Mouse (Mus musculus): Measurements from ENCODE around the gene Eif4g3. TPM values are rescaled to one million over a fixed set of nuclear protein-coding genes. Genes with fewer than 3 reads are reported as not detected.

The Eif4g3 gene
- total and polyA plus RNA-seq, 3 experiments, result 29.1 to 43.7 (median 39.7) TPM

DNA sequence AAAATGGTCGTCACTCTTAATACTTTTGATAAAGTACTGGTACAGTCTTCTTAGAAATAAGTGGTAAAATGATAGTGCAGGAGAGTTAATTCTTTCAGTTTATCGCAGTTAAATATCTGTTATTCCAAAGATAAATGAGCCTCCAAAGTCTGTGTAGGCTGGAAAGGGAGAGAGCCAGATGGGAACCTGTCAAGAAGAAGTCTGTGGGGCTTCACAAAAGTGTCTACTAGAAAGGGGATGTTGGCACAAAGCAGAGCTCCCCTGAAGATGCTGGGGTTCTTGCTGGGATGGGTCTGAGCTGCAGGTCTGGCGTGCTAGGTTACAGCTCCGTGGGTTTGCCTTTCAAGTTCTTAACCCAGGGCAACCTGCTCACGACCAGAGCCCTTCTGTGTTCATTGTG, 199.7 kb downstream of the Eif4g3 start:
- Histone ChIP-seq H3K79me2 (replicated peaks; ENCODE audit: control insufficient read depth, insufficient read depth, low read length) (no peaks in the 10 kb centered on the region), H3K4me1 (ENCODE audit: control insufficient read depth, insufficient read depth, low read length) (no peaks in the 10 kb centered on the region), H3K36me3 (ENCODE audit: control insufficient read depth, insufficient read depth, low read length) (no peaks in the 10 kb centered on the region), H3K27ac (no peak overlapping the region), H3K4me3 (no peak overlapping the region), H3K27me3 (ENCODE audit: control insufficient read depth, insufficient read depth, low read length) (no peaks in the 10 kb centered on the region), H3K9ac (ENCODE audit: low read depth, low read length) (no peak overlapping the region)
- TF ChIP-seq EP300 (IDR thresholded peaks at IDR 0.05; ENCODE audit: insufficient read depth, low read depth, low read length), result no peak
- DNase-seq, result no peak
- intact Hi-C loops (cut with DNase I), result no loop called here
- 89% methylated on average over 5 of the region's 5 CpGs for WGBS

DNA sequence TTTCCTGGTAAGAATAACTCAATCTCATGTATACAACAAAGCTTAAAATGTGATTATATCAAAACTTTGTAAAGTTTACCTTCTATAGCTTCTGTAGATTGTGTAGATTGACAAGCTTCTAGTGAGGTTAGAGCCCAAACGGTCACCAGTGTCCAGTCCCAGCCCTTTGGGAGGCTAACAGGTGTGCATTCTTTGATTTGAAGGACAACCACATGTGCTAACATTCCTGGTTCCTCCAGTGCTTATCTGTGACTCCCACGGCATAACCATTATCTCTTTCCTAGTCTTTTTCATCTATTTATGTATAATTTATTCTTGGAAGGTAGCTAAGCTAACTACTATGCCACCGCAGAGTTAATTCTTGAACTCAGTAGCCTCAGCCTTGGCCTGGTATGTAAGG, 207.9 kb downstream of the Eif4g3 start:
- Histone ChIP-seq H3K27me3 (ENCODE audit: control insufficient read depth, insufficient read depth, low read length) (no peaks in the 10 kb centered on the region), H3K36me3 (ENCODE audit: control insufficient read depth, insufficient read depth, low read length) (no peaks in the 10 kb centered on the region), H3K27ac (no peak overlapping the region), H3K4me1 (ENCODE audit: control insufficient read depth, insufficient read depth, low read length) (no peaks in the 10 kb centered on the region), H3K9ac (ENCODE audit: low read depth, low read length) (no peak overlapping the region), H3K79me2 (replicated peaks; ENCODE audit: control insufficient read depth, insufficient read depth, low read length) (no peaks in the 10 kb centered on the region), H3K4me3 (no peak overlapping the region)
- TF ChIP-seq CTCF (IDR thresholded peaks at IDR 0.05) (no peak), POLR2A (IDR thresholded peaks at IDR 0.05; ENCODE audit: insufficient read depth, low read depth, low read length) (no peak), EP300 (IDR thresholded peaks at IDR 0.05; ENCODE audit: insufficient read depth, low read depth, low read length) (no peak)
- DNase-seq, result no peak
- intact Hi-C loops (cut with DNase I), result no loop called here
- 72% methylated on average over 3 of the region's 3 CpGs for WGBS

DNA sequence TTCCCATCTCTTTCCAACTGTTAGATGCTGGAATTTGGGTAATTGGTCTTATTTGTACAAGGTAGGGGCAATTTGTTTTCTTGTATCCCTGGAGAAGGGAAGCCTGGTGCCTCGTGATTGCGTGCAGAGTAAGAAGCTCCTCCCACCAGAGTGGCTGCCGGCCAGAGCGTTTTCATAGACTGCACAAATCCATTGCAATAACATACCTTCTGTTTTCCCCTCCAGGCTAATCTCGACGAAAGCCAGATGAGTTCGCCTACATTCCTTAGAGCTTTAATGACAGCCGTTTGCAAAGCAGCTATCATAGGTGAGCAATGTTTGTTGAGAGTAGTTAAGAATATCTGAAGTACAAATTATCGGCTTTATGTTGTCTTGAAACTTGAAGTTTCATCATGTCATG, 208.9 kb downstream of the Eif4g3 start:
- 50% methylated on average over 9 of the region's 9 CpGs for WGBS
- DNase-seq, result no peak
- TF ChIP-seq EP300 (IDR thresholded peaks at IDR 0.05; ENCODE audit: insufficient read depth, low read depth, low read length) (no peak), CTCF (IDR thresholded peaks at IDR 0.05) (no peak), POLR2A (IDR thresholded peaks at IDR 0.05; ENCODE audit: insufficient read depth, low read depth, low read length) (no peak)
- intact Hi-C loops (cut with DNase I), result no loop called here
- no peaks in the 10 kb centered on the region for H3K27me3 ChIP-seq (ENCODE audit: control insufficient read depth, insufficient read depth, low read length)
- no peak overlapping the region for H3K4me3 ChIP-seq
- H3K79me2 ChIP-seq (replicated peaks; ENCODE audit: control insufficient read depth, insufficient read depth, low read length), result no peaks in the 10 kb centered on the region
- H3K36me3 ChIP-seq (ENCODE audit: control insufficient read depth, insufficient read depth, low read length), result no peaks in the 10 kb centered on the region
- no peaks in the 10 kb centered on the region for H3K4me1 ChIP-seq (ENCODE audit: control insufficient read depth, insufficient read depth, low read length)
- no peak overlapping the region for H3K9ac ChIP-seq (ENCODE audit: low read depth, low read length)
- H3K27ac ChIP-seq, result no peak overlapping the region

DNA sequence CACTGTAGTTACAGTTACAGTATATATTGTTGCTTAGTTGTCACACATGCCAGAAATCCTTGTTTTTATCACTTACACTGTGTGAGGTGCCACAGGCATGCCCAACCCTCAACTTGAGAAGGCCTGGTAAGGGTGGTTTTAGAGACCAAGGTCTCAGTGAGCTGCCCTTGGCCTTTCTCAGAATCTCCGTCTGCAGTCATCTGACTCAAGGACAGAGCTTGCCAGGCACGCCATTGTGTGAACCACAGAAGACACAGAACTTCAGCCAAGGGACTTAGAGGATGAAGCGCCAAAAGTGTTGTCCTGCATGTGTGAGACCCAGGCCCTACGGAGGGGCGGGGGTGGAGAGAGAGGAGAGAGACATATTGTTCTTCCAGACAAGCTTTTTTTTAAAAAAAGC, 217.3 kb downstream of the Eif4g3 start:
- H3K4me3 ChIP-seq, result no peak overlapping the region
- H3K36me3 ChIP-seq (ENCODE audit: control insufficient read depth, insufficient read depth, low read length), result no peaks in the 10 kb centered on the region
- H3K4me1 ChIP-seq (ENCODE audit: control insufficient read depth, insufficient read depth, low read length), result no peaks in the 10 kb centered on the region
- H3K9ac ChIP-seq (ENCODE audit: low read depth, low read length), result no peak overlapping the region
- no peak for DNase-seq
- 92% methylated on average over 5 of the region's 5 CpGs for WGBS
- H3K79me2 ChIP-seq (replicated peaks; ENCODE audit: control insufficient read depth, insufficient read depth, low read length), result no peaks in the 10 kb centered on the region
- H3K27ac ChIP-seq, result no peak overlapping the region
- intact Hi-C loops (cut with DNase I), result no loop called here
- no peak for TF ChIP-seq EP300 (IDR thresholded peaks at IDR 0.05; ENCODE audit: insufficient read depth, low read depth, low read length)
- no peak for TF ChIP-seq POLR2A (IDR thresholded peaks at IDR 0.05; ENCODE audit: insufficient read depth, low read depth, low read length)
- TF ChIP-seq CTCF (IDR thresholded peaks at IDR 0.05), result no peak
- no peaks in the 10 kb centered on the region for H3K27me3 ChIP-seq (ENCODE audit: control insufficient read depth, insufficient read depth, low read length)

DNA sequence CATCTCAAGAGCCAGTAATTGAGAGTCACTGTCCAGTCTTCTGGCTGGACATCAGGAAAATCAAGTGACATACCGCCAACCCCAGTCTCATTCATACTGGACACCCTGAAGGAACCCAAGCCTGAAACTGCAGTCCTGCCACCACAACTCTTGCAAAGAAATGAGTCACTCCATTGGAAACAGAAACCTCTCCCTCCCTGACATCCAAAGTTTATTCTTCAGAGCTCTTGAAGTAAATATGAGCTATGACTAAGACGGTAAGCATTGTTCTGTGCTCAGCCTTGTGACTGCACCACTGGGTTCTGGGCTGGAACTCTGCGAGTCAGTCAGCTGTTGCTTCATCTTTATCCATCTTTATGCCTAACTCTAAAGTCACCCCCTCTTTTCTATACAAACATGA, 221.0 kb downstream of the Eif4g3 start:
- H3K36me3 ChIP-seq (ENCODE audit: control insufficient read depth, insufficient read depth, low read length), result peaks cover 9% of the 10 kb centered on the region
- TF ChIP-seq POLR2A (IDR thresholded peaks at IDR 0.05; ENCODE audit: insufficient read depth, low read depth, low read length) (no peak), EP300 (IDR thresholded peaks at IDR 0.05; ENCODE audit: insufficient read depth, low read depth, low read length) (no peak), CTCF (IDR thresholded peaks at IDR 0.05) (no peak)
- peaks cover 5% of the 10 kb centered on the region for H3K79me2 ChIP-seq (replicated peaks; ENCODE audit: control insufficient read depth, insufficient read depth, low read length)
- H3K4me3 ChIP-seq, result no peak overlapping the region
- no peak for DNase-seq
- 34% methylated on average over 3 of the region's 3 CpGs for WGBS
- no peak overlapping the region for H3K27ac ChIP-seq
- no peak overlapping the region for H3K9ac ChIP-seq (ENCODE audit: low read depth, low read length)
- H3K4me1 ChIP-seq (ENCODE audit: control insufficient read depth, insufficient read depth, low read length), result peaks cover 7% of the 10 kb centered on the region
- intact Hi-C loops (cut with DNase I), result no loop called here
- no peaks in the 10 kb centered on the region for H3K27me3 ChIP-seq (ENCODE audit: control insufficient read depth, insufficient read depth, low read length)

DNA sequence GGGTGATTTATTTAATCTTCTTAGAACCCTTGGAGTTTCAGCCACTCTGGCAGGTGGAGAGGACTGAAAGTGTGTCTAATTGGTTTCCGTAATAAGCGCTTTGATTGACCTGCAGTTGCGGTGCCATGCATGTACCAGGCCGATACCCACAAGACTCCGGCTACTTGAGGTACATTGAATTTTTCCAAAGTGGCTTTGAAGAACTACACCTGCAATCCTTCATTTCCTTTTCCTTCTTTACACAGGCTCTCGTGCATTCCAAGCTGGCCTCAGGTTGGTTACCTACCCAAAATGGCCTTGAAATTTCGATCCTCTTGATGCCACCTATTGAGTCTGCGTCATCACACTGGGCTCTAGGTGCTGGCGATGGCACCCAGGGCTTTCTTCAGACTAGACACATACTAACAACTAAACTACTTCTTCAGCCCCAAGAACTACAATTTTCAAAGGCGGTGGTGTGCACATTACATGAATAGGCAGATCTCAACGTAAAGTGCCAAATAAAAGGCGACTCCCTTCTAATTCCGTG, 222.9 kb downstream of the Eif4g3 start:
- H3K27me3 ChIP-seq (ENCODE audit: control insufficient read depth, insufficient read depth, low read length), result no peaks in the 10 kb centered on the region
- 51% methylated on average over 13 of the region's 13 CpGs for whole genome bisulfite sequencing
- peaks cover 13% of the 10 kb centered on the region for H3K36me3 ChIP-seq (ENCODE audit: control insufficient read depth, insufficient read depth, low read length)
- no peak for DNase-seq
- peak overlapping the region; percentile 99 for H3K9ac ChIP-seq (ENCODE audit: low read depth, low read length)
- peaks cover 7% of the 10 kb centered on the region for H3K79me2 ChIP-seq (replicated peaks; ENCODE audit: control insufficient read depth, insufficient read depth, low read length)
- H3K4me3 ChIP-seq, result peak overlapping the region; percentile 90
- peaks cover 13% of the 10 kb centered on the region for H3K4me1 ChIP-seq (ENCODE audit: control insufficient read depth, insufficient read depth, low read length)
- H3K27ac ChIP-seq, result peak overlapping the region; percentile 99
- intact Hi-C loops (cut with DNase I), result loop anchor here (5.0 kb wide), 1 partner anchor 212 kb away; no protein-coding TSS in a partner anchor
- TF ChIP-seq POLR2A (IDR thresholded peaks at IDR 0.05; ENCODE audit: insufficient read depth, low read depth, low read length) (no peak), CTCF (IDR thresholded peaks at IDR 0.05) (no peak), EP300 (IDR thresholded peaks at IDR 0.05; ENCODE audit: insufficient read depth, low read depth, low read length) (no peak)
